Mouse (Mus musculus) ES-E14 (cell line): ENCODE measurements around the gene Mpp3. TPM values are rescaled to one million over a fixed set of nuclear protein-coding genes. Genes with fewer than 3 reads are reported as not detected.

ENCODE experiments used
- DNase-seq: peaks from one replicate; pipeline ENCODE4 v3.0.0-alpha.2; 2013; ENCODE audit warnings: low read depth, low spot score
- H3K27ac ChIP-seq: 2 replicates; pipeline ENCODE4 v1.5.1; 2012; ENCODE audit warnings: low read depth, mild to moderate bottlenecking, low read length, moderate library complexity, mixed read lengths; ENCODE audit not compliant: poor library complexity, insufficient read depth, severe bottlenecking
- H3K36me3 ChIP-seq: 2 replicates; pipeline ENCODE4 v1.6.1; 2012; ENCODE audit warnings: mild to moderate bottlenecking, low read length, moderate library complexity, mixed read lengths; ENCODE audit not compliant: control insufficient read depth, poor library complexity, insufficient read depth, severe bottlenecking
- H3K4me1 ChIP-seq, 2 experiments: fragments of 150-350 bp in 1 of 2; sonication (generic) in 1 of 2; 2 replicates each; pipeline ENCODE4 v1.6.1; 2012; ENCODE audit warnings: low read length in 2 of 2, mild to moderate bottlenecking in 1 of 2, mixed read lengths in 1 of 2; ENCODE audit not compliant: control insufficient read depth in 2 of 2, insufficient read depth in 2 of 2, poor library complexity in 1 of 2
- H3K4me3 ChIP-seq, 2 experiments: fragments of 150-350 bp in 1 of 2; sonication (generic) in 1 of 2; 2 replicates each; pipeline ENCODE4 v1.5.1; 2012; ENCODE audit warnings: low read length in 2 of 2, low read depth in 1 of 2, mild to moderate bottlenecking in 1 of 2, mixed read lengths in 1 of 2; ENCODE audit not compliant: insufficient read depth in 1 of 2, poor library complexity in 1 of 2, severe bottlenecking in 1 of 2
- H3K9ac ChIP-seq: 2 replicates; pipeline ENCODE4 v1.6.1; 2012; ENCODE audit warnings: low read depth, mild to moderate bottlenecking, low read length, mixed read lengths; ENCODE audit not compliant: poor library complexity, insufficient read depth, severe bottlenecking
- H3K9me3 ChIP-seq: fragments of 150-350 bp; sonication (generic); 2 replicates; pipeline ENCODE4 v1.6.1; 2012; ENCODE audit warnings: low read depth, mild to moderate bottlenecking, low read length; ENCODE audit not compliant: control insufficient read depth, insufficient read depth
- CHD2 ChIP-seq: IDR thresholded peaks from 2 replicates; pipeline ENCODE4 v1.6.1; 2014; ENCODE audit warnings: mild to moderate bottlenecking, low read depth, low read length, inconsistent platforms
- HCFC1 ChIP-seq: IDR thresholded peaks from 2 replicates; pipeline ENCODE4 v1.6.1; 2012; ENCODE audit warnings: low read length, inconsistent platforms, borderline replicate concordance; ENCODE audit not compliant: insufficient read depth
- MAFK ChIP-seq: IDR thresholded peaks from 2 replicates; pipeline ENCODE4 v1.6.1; 2014; ENCODE audit warnings: mild to moderate bottlenecking, low read depth, low read length, inconsistent platforms; ENCODE audit not compliant: insufficient read depth
- ZC3H11A ChIP-seq: IDR thresholded peaks from 2 replicates; pipeline ENCODE4 v1.6.1; 2012; ENCODE audit warnings: low read depth, mild to moderate bottlenecking, inconsistent platforms, low read length, borderline replicate concordance
- ZNF384 ChIP-seq: IDR thresholded peaks from 2 replicates; pipeline ENCODE4 v1.6.1; 2012; ENCODE audit warnings: low read depth, low read length, inconsistent platforms
- in situ Hi-C, 2 experiments: fragments of 600-800 bp; cut with MboI; formaldehyde crosslinking; loops; one replicate each; pipeline ENCODE4 v1.15.1; 2025; ENCODE audit warnings: low sequenced_read_pairs in 2 of 2, inconsistent platforms in 1 of 2; ENCODE audit not compliant: unreplicated experiment in 2 of 2
- total RNA-seq: library from RNA; depleted of rRNA; stranded (reverse); fragments of 300-350 nt; gene quantifications from 2 replicates; pipeline ENCODE4 v1.2.3, GENCODE M21; 2012

The Mpp3 gene
- total RNA-seq, 1 experiment = 5.2 TPM

DNA sequence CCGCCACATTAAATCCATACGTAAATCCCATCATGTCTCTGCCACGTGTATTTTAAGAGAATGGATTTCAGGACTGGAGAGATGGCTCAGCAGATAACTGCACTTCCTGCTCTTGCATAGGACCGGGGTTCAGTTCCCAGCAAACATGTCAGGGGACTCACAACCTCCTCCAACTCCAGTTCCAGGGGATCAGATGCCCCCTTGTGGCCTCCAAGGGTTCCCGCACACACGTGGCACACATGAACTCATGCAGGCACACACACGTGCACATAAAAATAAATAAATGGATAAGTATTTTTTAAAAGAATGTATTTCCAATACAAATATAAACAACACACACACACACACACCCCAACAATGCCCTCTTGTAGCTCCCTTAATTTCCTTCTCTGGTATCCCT, 51.3 kb downstream of the Mpp3 start:
- in situ Hi-C loops = loop anchor here in 1 of 2 experiments (5.0 kb wide), 1 partner anchor 55 kb away; no protein-coding TSS in a partner anchor
- H3K36me3 ChIP-seq = peaks cover 23% of the 10 kb centered on the region; the same call in 1 of the 2 replicates
- no peaks in the 10 kb centered on the region for H3K9me3 ChIP-seq
- H3K4me3 ChIP-seq = no peak overlapping the region
- H3K27ac ChIP-seq = no peak overlapping the region
- TF ChIP-seq CHD2 = no peak
- no peak for TF ChIP-seq HCFC1
- TF ChIP-seq ZNF384 = no peak
- TF ChIP-seq MAFK = no peak
- TF ChIP-seq ZC3H11A = no peak
- no peak overlapping the region for H3K9ac ChIP-seq
- H3K4me1 ChIP-seq = peaks cover under 1 to 12% of the 10 kb centered on the region in 2 experiments; a peak in 1 of 4 replicates
- DNase-seq = no peak

DNA sequence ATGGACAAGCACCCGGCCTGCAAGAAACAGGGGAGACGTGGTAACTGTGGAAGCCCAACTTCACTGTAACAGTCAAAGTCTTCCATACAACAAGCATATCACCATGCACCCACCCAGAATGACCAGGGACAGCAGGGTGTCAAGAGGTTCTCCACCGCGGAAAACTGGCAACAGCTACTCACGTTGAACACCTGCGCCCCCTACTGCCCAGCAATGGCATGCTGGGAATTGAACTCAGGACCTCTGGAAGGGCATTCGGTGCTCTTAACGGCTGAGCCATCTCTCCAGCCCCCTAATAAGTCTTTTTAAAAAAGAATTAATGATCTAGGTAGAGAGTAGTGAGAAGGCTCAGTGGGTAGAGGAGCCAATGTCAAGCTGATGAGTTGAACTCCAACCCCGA, 53.3 kb downstream of the Mpp3 start:
- H3K9me3 ChIP-seq = no peaks in the 10 kb centered on the region
- TF ChIP-seq CHD2 = no peak
- TF ChIP-seq HCFC1 = no peak
- no peak for TF ChIP-seq ZNF384
- no peak for TF ChIP-seq MAFK
- no peak for TF ChIP-seq ZC3H11A
- peaks cover 12% of the 10 kb centered on the region; the same call in 1 of the 2 replicates for H3K36me3 ChIP-seq
- in situ Hi-C loops = loop anchor here in 1 of 2 experiments (5.0 kb wide), 1 partner anchor 53 kb away; no protein-coding TSS in a partner anchor
- no peak overlapping the region for H3K9ac ChIP-seq
- H3K4me1 ChIP-seq = peaks cover 0 to 7% of the 10 kb centered on the region in 2 experiments; a peak in 1 of 4 replicates
- no peak overlapping the region for H3K27ac ChIP-seq
- no peak for DNase-seq
- no peak overlapping the region for H3K4me3 ChIP-seq

DNA sequence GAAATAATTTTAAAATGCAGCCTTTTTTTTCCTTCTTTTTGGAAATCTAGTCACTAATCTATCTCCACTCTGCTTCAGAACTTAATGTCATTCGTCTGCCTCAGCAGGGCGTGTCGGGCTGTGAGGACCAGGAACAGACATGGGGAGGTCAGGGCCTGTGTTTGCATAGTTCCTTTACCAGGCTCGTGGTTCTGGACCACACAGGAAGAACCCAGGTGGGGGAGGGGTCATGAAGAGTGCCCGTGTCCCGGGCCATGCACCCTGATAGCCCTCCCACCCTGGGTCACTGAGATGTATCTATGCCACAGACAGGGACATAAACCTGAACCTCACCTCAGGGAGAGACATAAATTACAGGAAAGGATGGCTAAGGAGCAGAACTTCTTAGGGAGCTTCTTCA, 54.1 kb downstream of the Mpp3 start:
- no peak overlapping the region for H3K9ac ChIP-seq
- TF ChIP-seq ZNF384 (no peak), CHD2 (no peak), MAFK (no peak), HCFC1 (no peak), ZC3H11A (no peak)
- no peak for DNase-seq
- in situ Hi-C loops = no loop called here
- H3K27ac ChIP-seq = no peak overlapping the region
- no peak overlapping the region for H3K4me3 ChIP-seq
- H3K9me3 ChIP-seq = no peaks in the 10 kb centered on the region
- peaks cover 0 to 7% of the 10 kb centered on the region in 2 experiments; a peak in 1 of 4 replicates for H3K4me1 ChIP-seq
- peaks cover 9% of the 10 kb centered on the region; the same call in 1 of the 2 replicates for H3K36me3 ChIP-seq

DNA sequence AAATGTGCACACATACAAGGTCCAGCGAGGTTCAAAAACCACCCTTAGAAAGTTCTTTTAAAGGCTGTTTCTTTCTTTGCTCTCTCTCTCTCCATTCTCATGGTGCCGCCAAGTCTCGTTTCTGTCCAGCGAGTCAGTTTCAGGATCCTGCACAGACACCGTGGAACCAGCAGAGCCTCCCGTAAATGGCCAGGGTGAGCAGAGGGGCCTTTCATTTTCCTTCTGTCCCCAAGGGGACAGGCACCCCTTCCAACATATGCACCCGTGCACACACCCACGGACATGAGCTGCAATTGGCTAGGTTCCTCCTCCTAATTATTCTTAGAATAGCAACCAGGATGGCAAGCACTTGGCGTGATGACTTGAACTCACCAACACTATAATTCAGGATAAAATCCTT, 54.8 kb downstream of the Mpp3 start:
- no peak overlapping the region for H3K27ac ChIP-seq
- DNase-seq = no peak
- no peak for TF ChIP-seq ZNF384
- no peak for TF ChIP-seq HCFC1
- TF ChIP-seq CHD2 = no peak
- TF ChIP-seq MAFK = no peak
- TF ChIP-seq ZC3H11A = no peak

More for the DNA sequence above, 54.8 kb downstream of the Mpp3 start:
- in situ Hi-C loops = no loop called here
- Histone ChIP-seq H3K9ac (no peak overlapping the region), H3K36me3 (peaks cover 9% of the 10 kb centered on the region; the same call in 1 of the 2 replicates), H3K4me3 (no peak overlapping the region), H3K9me3 (no peaks in the 10 kb centered on the region), H3K4me1 (peaks cover 0 to 7% of the 10 kb centered on the region in 2 experiments; a peak in 1 of 4 replicates)
